Mouse (Mus musculus) urinary bladder, postnatal 25 days (tissue): ENCODE data around the gene Gm17174.
"Not testable (repeated sequence)": the region's sequence is repeated elsewhere in the genome, so short reads cannot be mapped to it uniquely, and the experiment has no call there.

Source experiments
- DNase-seq: peaks from one replicate; pipeline ENCODE4 v3.0.0; 2022; ENCODE audit warnings: low spot score

Gm17174 gene

DNA sequence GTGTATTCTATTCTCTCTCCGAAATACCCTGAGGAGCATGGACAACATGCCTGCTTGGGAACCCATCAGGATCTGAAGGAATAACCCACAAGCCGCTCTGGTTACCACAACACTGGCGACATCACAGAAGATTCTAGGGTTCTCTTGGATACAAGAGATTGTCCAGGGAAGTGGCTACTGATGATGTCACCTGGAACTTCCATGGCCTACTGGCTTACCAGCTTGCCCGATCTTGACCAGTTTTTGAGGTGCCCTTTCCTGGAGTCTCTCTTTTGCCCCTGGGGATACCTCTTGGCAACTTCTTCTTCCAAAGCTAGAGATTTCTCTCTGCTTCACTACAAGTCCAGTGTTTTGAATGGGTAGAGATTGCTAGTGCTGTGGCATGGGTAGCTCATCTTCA lies at the start of gene Gm17174:
Gene Gm17174, minus strand, starts transcription at position 101 of the 400 bp plus-strand sequence.
- DNase-seq = not testable (repeated sequence)

DNA sequence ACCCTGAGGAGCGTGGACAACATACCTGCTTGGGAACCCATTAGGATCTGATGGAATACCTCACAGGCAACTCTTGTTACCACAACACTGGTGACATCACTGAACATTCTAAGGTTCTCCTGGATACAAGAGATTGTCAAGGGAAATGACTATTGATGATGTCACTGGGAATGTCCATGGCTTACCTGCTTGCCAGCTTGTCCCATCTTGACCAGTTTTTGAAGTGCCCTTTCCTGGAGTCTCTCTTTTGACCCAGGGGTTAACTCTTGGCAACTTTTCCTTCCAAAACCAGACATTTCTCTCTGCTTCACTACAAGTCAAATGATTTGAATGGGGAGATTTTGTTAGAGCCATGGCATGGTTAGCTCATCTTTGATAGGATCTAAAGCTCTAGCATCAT lies 43.6 kb upstream of the Gm17174 start, which contains the start of gene Gm4181:
Gene Gm4181, minus strand, starts transcription at position 101 of the 400 bp plus-strand sequence.
- DNase-seq = not testable (repeated sequence)

DNA sequence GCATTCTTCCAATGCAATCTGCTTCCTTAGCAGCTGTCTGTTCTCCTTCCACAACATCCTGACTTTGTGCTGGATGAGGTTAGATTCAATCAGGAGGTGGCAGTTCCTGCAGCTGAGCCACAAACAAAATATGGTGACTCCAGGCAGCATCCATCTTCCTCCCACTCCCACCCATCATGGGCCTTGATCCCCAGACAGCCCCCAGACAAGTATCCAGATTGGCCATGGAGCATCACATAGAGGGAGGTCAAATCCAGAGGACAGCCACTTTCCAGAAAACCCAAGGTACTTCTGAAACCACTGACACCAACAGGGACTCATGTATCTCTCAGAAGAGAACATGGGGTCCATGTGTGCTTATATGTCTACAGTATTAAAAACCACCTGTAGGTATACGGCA lies 40.5 kb upstream of the Gm17174 start:
- DNase-seq = peak; percentile 16

DNA sequence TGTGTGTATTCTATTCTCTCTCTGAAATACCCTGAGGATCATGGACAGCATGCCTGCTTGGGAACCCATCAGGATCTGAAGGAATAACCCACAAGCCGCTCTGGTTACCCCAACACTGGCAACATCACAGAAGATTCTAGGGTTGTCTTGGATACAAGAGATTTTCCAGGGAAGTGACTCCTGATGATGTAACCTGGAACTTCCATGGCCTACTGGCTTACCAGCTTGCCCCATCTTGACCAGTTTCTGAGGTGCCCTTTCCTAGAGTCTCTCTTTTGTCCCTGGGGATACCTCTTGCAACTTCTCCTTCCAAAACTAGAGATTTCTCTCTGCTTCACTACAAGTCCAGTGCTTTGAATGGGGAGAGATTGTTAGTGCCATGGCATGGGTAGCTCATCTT lies 19.3 kb upstream of the Gm17174 start, which contains the start of gene Gm17078:
Gene Gm17078, minus strand, starts transcription at position 101 of the 400 bp plus-strand sequence.
- DNase-seq = no peak

DNA sequence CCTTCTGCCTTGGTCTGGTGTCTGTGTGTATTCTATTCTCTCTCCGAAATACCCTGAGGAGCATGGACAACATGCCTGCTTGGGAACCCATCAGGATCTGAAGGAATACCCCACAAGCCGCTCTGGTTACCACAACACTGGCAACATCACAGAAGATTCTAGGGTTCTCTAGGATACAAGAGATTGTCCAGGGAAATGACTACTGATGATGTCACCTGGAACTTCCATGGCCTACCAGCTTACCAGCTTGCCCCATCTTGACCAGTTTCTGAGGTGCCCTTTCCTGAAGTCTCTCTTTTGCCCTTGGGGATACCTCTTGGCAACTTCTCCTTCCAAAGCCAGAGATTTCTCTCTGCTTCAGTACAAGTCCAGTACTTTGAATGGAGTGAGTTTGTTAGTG lies 18.0 kb downstream of the Gm17174 start, which contains the start of gene Gm17175:
Gene Gm17175, minus strand, starts transcription at position 101 of the 400 bp plus-strand sequence.
- DNase-seq = not testable (repeated sequence)

DNA sequence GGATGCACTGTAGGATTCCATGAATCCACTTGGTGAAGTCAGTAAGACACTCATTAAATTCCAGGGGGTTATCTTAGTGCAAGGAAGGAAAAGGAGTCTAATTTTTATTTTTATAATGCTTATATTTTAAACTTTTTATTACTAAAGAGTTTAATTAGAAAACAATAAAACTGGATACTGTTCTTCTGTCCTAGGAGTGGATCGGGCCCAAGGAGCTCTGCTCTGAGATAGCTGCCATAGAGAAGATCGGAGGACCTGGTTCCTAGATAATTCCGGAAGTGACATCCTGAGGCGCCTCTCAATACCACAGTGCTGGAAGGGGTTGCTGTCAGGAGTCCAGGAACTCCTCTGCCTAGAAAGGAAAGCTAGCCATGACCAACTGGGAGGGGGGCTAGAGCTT lies 39.4 kb downstream of the Gm17174 start, which contains the start of gene Gm5622:
Gene Gm5622, plus strand, starts transcription at position 301 of the 400 bp plus-strand sequence.
- DNase-seq = no peak
